Mouse (Mus musculus): ENCODE measurements at regions not wholly inside any gene's neighbourhood (a gene's known extent, or its start where the extent isn't known, plus 50 kb on each side); places are given as distances from the start of the nearest gene placed in this dataset.
A peak's percentile ranks its signal among the peaks of the same experiment; 100 is the strongest.

GRCm38 (mm10) chr15:62482357-62482756 is 1362.6 kb downstream of the Gsdmc2 start:
- peak; percentile 33 for DNase-seq (ENCODE audit: low read depth, low spot score)

DNA sequence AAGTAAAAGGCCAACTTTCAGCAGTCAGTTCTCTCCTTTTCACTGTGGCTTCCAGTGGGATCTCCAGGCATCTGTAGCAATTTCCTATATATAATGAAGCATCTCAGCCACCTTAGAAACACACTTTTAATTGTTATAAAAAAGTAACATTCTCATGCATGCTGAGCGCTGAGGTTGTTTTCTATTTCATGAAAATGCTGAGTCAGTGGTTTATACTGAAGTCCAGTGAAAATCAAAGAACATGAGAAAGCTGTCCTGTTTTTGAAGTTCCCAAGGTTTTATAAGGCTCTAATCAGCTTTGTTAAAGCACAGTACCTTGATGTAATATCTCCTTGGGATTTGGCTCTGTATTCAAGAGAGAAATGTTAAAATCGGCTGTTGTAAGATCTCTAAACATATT is 1367.2 kb downstream of the Gsdmc2 start:
- DNase-seq (ENCODE audit: low read depth, low spot score), result no peak

GRCm38 (mm10) chr15:62476452-62476851 is 1368.5 kb downstream of the Gsdmc2 start:
- peak; percentile 79 for DNase-seq (ENCODE audit: low read depth, low spot score)

- no peak for DNase-seq (ENCODE audit: low read depth, low spot score)
These were observed 1374.2 kb downstream of the Gsdmc2 start for GRCm38 (mm10) chr15:62470683-62471331.

DNA sequence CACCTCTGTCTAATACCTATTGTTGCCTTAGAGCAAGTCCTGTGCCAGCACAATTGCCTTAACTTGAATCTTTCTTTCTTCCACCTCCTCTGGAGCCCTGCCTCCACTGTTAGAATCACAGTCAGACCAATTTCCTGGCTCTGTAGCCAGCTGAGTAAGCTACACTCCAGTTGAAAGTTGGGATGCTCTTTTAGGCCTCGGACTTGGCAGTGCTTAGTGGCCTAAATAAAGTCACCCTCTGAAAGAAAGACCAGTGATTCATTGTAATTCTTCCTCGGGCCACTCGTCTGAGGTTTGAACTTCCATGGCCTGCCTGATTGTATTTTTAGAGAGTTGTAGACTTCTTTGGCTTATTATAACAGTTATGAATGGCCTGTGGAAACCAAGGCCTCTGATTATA is 1376.9 kb downstream of the Gsdmc2 start:
- DNase-seq (ENCODE audit: low read depth, low spot score), result peak; percentile 20

GRCm38 (mm10) chr15:62466856-62467255 is 1378.1 kb downstream of the Gsdmc2 start:
- DNase-seq (ENCODE audit: low read depth, low spot score), result no peak

GRCm38 (mm10) chr15:62465026-62465839 is 1379.7 kb downstream of the Gsdmc2 start:
- peak; percentile 30 for DNase-seq (ENCODE audit: low read depth, low spot score)

DNA sequence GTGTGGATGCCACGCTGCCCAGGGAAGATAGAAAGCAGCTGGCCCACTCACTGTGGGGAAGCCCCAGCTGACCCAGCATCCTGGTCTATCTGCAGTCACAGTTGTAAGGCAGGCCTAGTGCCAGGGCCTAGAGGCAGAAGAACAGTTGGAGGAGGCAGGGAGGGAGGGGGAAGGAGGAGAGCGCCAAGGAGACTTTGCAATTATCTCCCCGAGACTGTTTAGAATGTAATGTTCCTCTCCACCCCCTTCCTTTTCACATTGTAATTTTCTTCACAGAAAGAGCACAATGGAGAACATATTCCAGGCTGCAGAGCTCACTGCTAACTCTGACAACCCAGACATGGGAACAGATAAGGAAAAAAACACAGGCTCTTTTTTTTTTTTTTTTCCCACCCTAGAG is 1382.3 kb downstream of the Gsdmc2 start:
- peak; percentile 93 for DNase-seq (ENCODE audit: low read depth, low spot score)

- DNase-seq (ENCODE audit: low read depth, low spot score), result no peak
These were observed 1383.5 kb downstream of the Gsdmc2 start for GRCm38 (mm10) chr15:62461398-62462051.

GRCm38 (mm10) chr15:62460724-62461123 is 1384.3 kb downstream of the Gsdmc2 start:
- DNase-seq (ENCODE audit: low read depth, low spot score), result no peak

GRCm38 (mm10) chr15:62460026-62460607 is 1384.9 kb downstream of the Gsdmc2 start:
- no peak for DNase-seq (ENCODE audit: low read depth, low spot score)

DNA sequence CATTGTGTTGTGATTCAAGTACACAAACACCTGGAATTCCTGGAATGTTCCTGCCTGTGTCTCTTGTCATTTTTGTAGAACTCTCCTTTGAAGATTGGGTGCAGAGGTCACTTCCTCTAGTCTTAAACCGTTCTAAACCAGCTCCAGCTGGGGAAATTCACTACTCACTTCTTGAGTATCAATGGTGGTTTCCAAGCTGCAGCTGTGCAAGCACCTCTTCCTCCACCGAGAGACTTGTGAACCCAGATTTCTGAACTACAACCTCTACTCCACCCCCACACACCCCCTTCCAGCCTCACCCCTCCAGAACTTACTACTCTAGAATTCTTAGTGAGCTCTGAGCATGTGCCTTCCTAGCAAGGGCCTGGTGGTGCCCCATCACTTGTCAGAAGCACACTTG is 1387.0 kb downstream of the Gsdmc2 start:
- DNase-seq (ENCODE audit: low read depth, low spot score), result no peak

DNA sequence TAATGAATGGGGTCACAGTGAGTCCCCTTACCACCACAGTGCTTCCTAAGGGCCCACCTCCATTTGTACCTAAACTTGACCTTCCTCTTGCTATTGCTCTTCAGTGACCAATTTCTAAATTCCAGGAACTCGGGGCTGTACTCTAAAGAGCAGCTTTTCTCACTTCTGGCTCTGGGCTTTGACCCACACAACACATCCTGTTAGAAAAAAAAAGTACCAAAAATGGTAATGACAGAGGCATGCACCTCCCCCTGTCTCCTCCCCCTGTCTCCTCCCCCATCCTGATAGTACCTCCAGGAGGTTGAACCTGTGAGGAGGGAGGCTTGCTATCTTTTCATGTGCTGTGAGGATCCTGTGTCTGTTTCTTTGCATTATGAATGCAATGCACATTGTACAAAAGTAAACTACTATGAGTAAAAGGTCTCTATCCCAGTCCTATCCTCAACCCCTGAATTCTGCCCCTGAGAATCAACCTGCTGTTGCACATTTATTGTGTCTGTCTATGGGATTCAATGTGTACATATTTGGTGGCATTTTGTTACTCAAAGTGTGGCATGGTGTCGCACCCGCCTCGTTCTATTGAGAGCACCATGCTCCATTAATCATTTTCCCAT is 1387.8 kb downstream of the Gsdmc2 start:
- no peak for DNase-seq (ENCODE audit: low read depth, low spot score)

DNA sequence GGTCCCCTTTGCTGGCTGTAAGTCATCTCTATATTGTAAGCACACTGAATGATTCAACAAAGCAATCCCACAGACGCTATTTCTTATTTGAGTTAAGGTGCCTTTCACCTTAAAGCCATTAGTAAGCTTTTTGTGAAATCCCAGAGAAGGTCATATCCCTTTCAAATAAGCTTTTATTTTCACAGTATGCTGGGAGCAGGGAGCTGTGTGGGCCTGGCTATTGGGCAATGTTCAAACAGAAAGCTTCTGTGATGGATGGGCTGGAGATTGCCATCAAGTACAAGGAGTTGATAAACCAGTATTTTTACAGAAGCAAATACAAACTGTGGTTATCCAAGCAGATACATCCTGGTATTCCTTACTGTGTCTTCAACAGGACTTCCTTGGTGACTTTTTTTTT is 1389.0 kb downstream of the Gsdmc2 start:
- no peak for DNase-seq (ENCODE audit: low read depth, low spot score)

DNA sequence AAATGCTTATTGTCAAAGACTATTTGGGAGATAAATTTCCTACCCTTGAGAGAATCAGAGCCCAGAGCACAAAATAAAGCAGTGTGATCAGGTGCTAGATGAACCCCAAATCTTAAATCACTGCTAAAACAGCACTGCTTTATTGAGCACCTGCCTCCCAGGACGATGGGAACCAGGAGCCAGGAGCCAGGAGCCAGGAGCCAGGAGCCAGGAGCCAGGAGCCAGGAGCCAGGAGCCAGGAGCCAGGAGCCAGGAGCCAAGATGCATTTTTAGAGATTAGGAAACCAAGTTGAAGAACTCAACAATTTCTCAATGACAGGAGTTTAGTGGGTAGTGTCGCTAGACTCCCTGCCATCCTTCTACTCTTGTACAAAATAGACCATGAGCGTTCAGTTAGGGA is 1396.9 kb downstream of the Gsdmc2 start:
- DNase-seq (ENCODE audit: low read depth, low spot score), result peak; percentile 27

DNA sequence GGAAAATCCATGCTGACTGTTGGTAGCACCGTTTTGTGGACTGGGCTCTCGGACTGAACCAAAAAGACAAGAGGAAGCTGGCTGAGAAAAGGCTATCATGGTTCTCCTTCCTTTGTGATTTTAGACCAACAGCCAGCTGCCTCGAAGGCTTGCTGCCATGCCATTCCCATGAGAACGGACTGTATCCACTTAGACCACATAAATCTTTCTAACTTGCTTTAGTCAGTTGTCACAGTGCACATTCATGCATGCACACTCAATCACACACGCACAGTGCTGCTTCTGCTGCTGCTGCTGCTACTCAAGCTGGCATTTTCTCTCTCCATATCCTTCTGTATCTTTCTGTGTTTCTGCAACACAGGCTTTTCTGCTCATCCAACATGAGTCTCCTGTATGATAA is 1405.8 kb downstream of the Gsdmc2 start:
- no peak for DNase-seq (ENCODE audit: low read depth, low spot score)

DNA sequence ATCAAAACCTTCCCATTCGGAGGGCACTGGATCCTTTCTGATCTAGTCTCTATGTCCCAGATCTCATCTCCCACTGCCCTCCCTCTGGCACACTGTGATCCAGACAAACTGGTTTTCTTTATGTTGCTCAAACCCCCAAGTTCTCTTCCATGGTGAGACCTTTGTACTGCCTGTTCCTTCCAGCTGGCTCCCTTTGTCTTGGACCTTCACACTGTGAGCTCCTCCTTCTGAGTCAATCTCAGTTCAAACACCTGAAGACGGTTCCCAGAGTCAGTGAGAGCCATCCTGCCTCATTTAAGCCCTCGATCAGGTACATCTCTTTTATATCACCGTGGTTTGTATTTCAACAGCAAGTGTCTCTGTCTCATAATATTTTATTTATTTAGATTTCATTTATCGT is 1408.3 kb downstream of the Gsdmc2 start:
- peak; percentile 10 for DNase-seq (ENCODE audit: low read depth, low spot score)

- DNase-seq (ENCODE audit: low read depth, low spot score), result no peak
These were observed 1409.8 kb downstream of the Gsdmc2 start for GRCm38 (mm10) chr15:62435141-62435680.

- DNase-seq (ENCODE audit: low read depth, low spot score), result no peak
These were observed 1412.2 kb downstream of the Gsdmc2 start for GRCm38 (mm10) chr15:62432742-62433245.

DNA sequence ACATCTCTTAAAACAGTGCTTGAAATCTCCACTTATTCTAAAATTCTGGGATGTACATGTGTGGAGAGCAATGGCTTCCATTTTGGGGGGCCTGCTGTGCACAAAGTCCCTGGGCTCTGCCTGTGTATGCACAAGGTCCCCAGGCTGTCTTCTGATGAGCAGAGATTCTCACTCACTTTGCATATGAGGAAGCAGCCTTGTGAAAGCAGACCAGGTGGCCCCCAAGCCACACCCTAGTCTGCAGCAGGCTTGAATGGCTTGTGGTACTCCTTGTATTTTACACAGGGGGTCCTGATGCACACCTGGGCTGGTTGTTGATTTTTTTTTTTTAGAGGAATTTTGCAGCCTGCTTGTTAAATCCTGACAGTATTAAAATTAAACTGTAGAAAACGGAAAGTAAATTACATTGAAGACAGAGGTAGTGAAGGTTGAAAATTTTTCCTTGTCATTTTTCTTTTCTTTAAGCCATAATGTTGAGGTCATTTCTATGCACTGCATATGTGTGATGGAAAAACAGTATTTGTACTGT is 1413.8 kb downstream of the Gsdmc2 start:
- no peak for DNase-seq (ENCODE audit: low read depth, low spot score)

GRCm38 (mm10) chr15:62422995-62423394 is 1422.0 kb downstream of the Gsdmc2 start:
- no peak for DNase-seq (ENCODE audit: low read depth, low spot score)

All from brain, adult 2 months (tissue).